Mouse (Mus musculus): ENCODE results near the gene Izumo2. TPM values are rescaled to one million over a fixed set of nuclear protein-coding genes. Genes with fewer than 3 reads are reported as not detected.

Izumo2 gene
- total and polyA plus RNA-seq, 3 experiments: not detected

DNA sequence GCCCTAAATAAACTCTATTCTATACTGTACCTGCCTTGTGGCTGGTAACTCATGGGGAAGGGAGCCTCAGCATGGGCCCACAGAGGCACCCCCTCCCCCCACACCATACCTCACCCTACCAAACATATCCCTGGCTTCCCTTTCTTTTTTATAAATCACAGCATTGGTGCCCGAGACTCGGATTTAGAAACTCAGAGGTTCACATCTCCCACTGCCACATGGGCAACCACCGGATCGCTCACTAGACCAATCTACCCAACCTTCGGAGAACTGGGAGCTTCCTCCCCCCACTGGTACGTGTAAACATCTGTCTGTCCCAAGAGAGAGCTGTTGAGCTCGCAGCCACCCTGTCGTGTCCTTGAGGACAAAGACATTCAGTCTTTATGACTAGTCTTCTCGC is 35.7 kb downstream of the Izumo2 start:
- Histone ChIP-seq H3K4me3 (replicated peaks in 1 of 3; ENCODE audit: low read depth in 2 of 3, low read length in 2 of 3, poor library complexity in 1 of 3) (no peak overlapping the region), H3K79me2 (replicated peaks; ENCODE audit: control insufficient read depth, extremely low read depth, insufficient read depth, poor library complexity, severe bottlenecking) (peaks cover 12% of the 10 kb centered on the region), H3K9ac (ENCODE audit: insufficient read depth, low read depth) (no peak overlapping the region), H3K36me3 (replicated peaks in 1 of 2; ENCODE audit: control insufficient read depth in 1 of 2, insufficient read depth in 1 of 2, low read length in 1 of 2) (peaks cover 9 to 30% of the 10 kb centered on the region in 2 experiments), H3K27ac (ENCODE audit: insufficient read depth, low read depth) (no peak overlapping the region), H3K4me2 (ENCODE audit: insufficient read depth, low read depth, poor library complexity, severe bottlenecking) (no peak overlapping the region), H3K27me3 (replicated peaks) (no peaks in the 10 kb centered on the region), H3K9me3 (replicated peaks; ENCODE audit: low read length) (no peaks in the 10 kb centered on the region), H3K4me1 (ENCODE audit: control insufficient read depth in 1 of 2, insufficient read depth in 2 of 2) (peaks cover 3 to 26% of the 10 kb centered on the region in 2 experiments; a peak in 2 of 4 replicates)
- dilution Hi-C loops (cut with MboI; ENCODE audit: extremely low pct_ligation_motif_present, extremely low pct_unique_long_range_greater_than_20kb, low sequenced_read_pairs) (no loop called here), in situ Hi-C loops (cut with MboI; ENCODE audit: low pct_ligation_motif_present, low pct_unique_long_range_greater_than_20kb, low sequenced_read_pairs) (loop anchor here (10.0 kb wide), 1 partner anchor 211 kb away; no protein-coding TSS in a partner anchor)
- DNase-seq (ENCODE audit: extremely low read depth): no peak
- no peak for TF ChIP-seq UBTF (IDR thresholded peaks at IDR 0.05; ENCODE audit: low read depth, low read length)
- no peak for TF ChIP-seq BHLHE40 (IDR thresholded peaks at IDR 0.05; ENCODE audit: low read depth, low read length)
- TF ChIP-seq EP300 (IDR thresholded peaks at IDR 0.05; ENCODE audit: low read length): no peak
- no peak for TF ChIP-seq HCFC1 (IDR thresholded peaks at IDR 0.05; ENCODE audit: low read depth, low read length)
- no peak for TF ChIP-seq NELFE (IDR thresholded peaks at IDR 0.05; ENCODE audit: low read depth, low read length)
- no peak for TF ChIP-seq CTCF (conservative IDR thresholded peaks at IDR 0.05 in 1 of 2, IDR thresholded peaks at IDR 0.05 in 1 of 2; ENCODE audit: low read depth in 2 of 2, low read length in 2 of 2)
- no peak for TF ChIP-seq NRF1 (IDR thresholded peaks at IDR 0.05; ENCODE audit: low read depth, low read length)
- TF ChIP-seq MXI1 (IDR thresholded peaks at IDR 0.05; ENCODE audit: low read depth, low read length): no peak
- TF ChIP-seq POLR2A (IDR thresholded peaks at IDR 0.05; ENCODE audit: low read depth, low read length): no peak
- no peak for TF ChIP-seq SIN3A (IDR thresholded peaks at IDR 0.05; ENCODE audit: low read length)
- no peak for TF ChIP-seq SMC3 (IDR thresholded peaks at IDR 0.05; ENCODE audit: low read depth, low read length)
- no peak for TF ChIP-seq TBP (conservative IDR thresholded peaks at IDR 0.05; ENCODE audit: low read depth, low read length)
- TF ChIP-seq E2F4 (IDR thresholded peaks at IDR 0.05; ENCODE audit: insufficient replicate concordance, low read depth, low read length): no peak
- no peak for TF ChIP-seq ZC3H11A (IDR thresholded peaks at IDR 0.05; ENCODE audit: low read depth, low read length)
- TF ChIP-seq MYC (IDR thresholded peaks at IDR 0.05; ENCODE audit: low read depth, low read length): no peak
- no peak for TF ChIP-seq MAFK (IDR thresholded peaks at IDR 0.05; ENCODE audit: insufficient replicate concordance, low read length)
- no peak for TF ChIP-seq IRF4 (IDR thresholded peaks at IDR 0.05; ENCODE audit: low read depth, low read length)
- TF ChIP-seq ZNF384 (IDR thresholded peaks at IDR 0.05; ENCODE audit: low read depth, low read length): no peak
- TF ChIP-seq MAX (IDR thresholded peaks at IDR 0.05; ENCODE audit: low read length): no peak

DNA sequence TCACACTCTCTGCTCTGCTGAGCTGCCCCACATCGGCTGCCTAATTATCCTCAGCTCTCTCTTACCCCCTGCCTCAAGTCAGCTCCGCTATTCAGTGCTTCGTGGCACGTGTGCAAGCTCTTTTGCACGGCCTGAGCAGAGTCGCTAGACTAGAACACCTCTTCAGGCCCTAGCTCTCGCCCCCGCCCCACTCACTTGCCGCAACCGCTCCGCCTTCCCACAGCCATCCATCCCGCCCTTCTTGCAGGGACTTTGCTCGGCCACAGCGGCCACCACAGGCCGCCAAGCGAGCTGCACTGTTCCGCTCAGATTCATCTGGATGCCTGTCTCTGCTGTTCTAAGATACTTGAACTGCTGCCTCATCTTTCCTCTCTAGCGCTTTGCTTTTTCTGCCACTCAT is 36.5 kb downstream of the Izumo2 start:
- Histone ChIP-seq H3K27me3 (replicated peaks) (no peaks in the 10 kb centered on the region), H3K9me3 (replicated peaks; ENCODE audit: low read length) (no peaks in the 10 kb centered on the region), H3K27ac (ENCODE audit: insufficient read depth, low read depth) (no peak overlapping the region), H3K9ac (ENCODE audit: insufficient read depth, low read depth) (peak overlapping the region; percentile 72), H3K4me1 (ENCODE audit: control insufficient read depth in 1 of 2, insufficient read depth in 2 of 2) (peaks cover 3 to 32% of the 10 kb centered on the region in 2 experiments; a peak in 2 of 4 replicates), H3K36me3 (replicated peaks in 1 of 2; ENCODE audit: control insufficient read depth in 1 of 2, insufficient read depth in 1 of 2, low read length in 1 of 2) (peaks cover 5 to 23% of the 10 kb centered on the region in 2 experiments), H3K4me2 (ENCODE audit: insufficient read depth, low read depth, poor library complexity, severe bottlenecking) (peak overlapping the region; percentile 83), H3K79me2 (replicated peaks; ENCODE audit: control insufficient read depth, extremely low read depth, insufficient read depth, poor library complexity, severe bottlenecking) (peaks cover 12% of the 10 kb centered on the region), H3K4me3 (replicated peaks in 1 of 3; ENCODE audit: low read depth in 2 of 3, low read length in 2 of 3, poor library complexity in 1 of 3) (peak overlapping the region; percentile 25 to 51 (median 46))
- DNase-seq (ENCODE audit: extremely low read depth): peak; percentile 83
- TF ChIP-seq CHD2 (IDR thresholded peaks at IDR 0.05; ENCODE audit: low read length): no peak
- peak; percentile 20 for TF ChIP-seq SMC3 (IDR thresholded peaks at IDR 0.05; ENCODE audit: low read depth, low read length)
- no peak for TF ChIP-seq TCF12 (IDR thresholded peaks at IDR 0.05; ENCODE audit: low read depth, low read length)
- TF ChIP-seq E2F4 (IDR thresholded peaks at IDR 0.05; ENCODE audit: insufficient replicate concordance, low read depth, low read length): no peak
- no peak for TF ChIP-seq ZC3H11A (IDR thresholded peaks at IDR 0.05; ENCODE audit: low read depth, low read length)
- no peak for TF ChIP-seq SIN3A (IDR thresholded peaks at IDR 0.05; ENCODE audit: low read length)
- TF ChIP-seq MAZ (IDR thresholded peaks at IDR 0.05; ENCODE audit: low read depth, low read length): peak; percentile 69; the same call in 1 of the 2 replicates
- no peak for TF ChIP-seq CHD1 (IDR thresholded peaks at IDR 0.05; ENCODE audit: low read depth, low read length)
- peak in 1 of 2 experiments; percentile 70; a peak in 2 of 4 replicates for TF ChIP-seq CTCF (conservative IDR thresholded peaks at IDR 0.05 in 1 of 2, IDR thresholded peaks at IDR 0.05 in 1 of 2; ENCODE audit: low read depth in 2 of 2, low read length in 2 of 2)
- TF ChIP-seq POLR2A (IDR thresholded peaks at IDR 0.05; ENCODE audit: low read depth, low read length): 0 out of 2 replicates have a peak, but pooled peaks have one; percentile 19
- TF ChIP-seq MXI1 (IDR thresholded peaks at IDR 0.05; ENCODE audit: low read depth, low read length): peak; percentile 52; the same call in 1 of the 2 replicates
- TF ChIP-seq BHLHE40 (IDR thresholded peaks at IDR 0.05; ENCODE audit: low read depth, low read length): peak; percentile 57
- TF ChIP-seq ETS1 (conservative IDR thresholded peaks at IDR 0.05; ENCODE audit: low read depth, low read length): no peak
- TF ChIP-seq IRF4 (IDR thresholded peaks at IDR 0.05; ENCODE audit: low read depth, low read length): peak; percentile 25; the same call in 1 of the 2 replicates
- TF ChIP-seq USF1 (IDR thresholded peaks at IDR 0.05; ENCODE audit: low read depth, low read length): no peak
- TF ChIP-seq RAD21 (IDR thresholded peaks at IDR 0.05; ENCODE audit: low read depth, low read length): peak; percentile 45
- no peak for TF ChIP-seq MEF2A (IDR thresholded peaks at IDR 0.05; ENCODE audit: borderline replicate concordance, low read depth, low read length)
- in situ Hi-C loops (cut with MboI; ENCODE audit: low pct_ligation_motif_present, low pct_unique_long_range_greater_than_20kb, low sequenced_read_pairs): loop anchor here (10.0 kb wide), 1 partner anchor 210 kb away; no protein-coding TSS in a partner anchor
- dilution Hi-C loops (cut with MboI; ENCODE audit: extremely low pct_ligation_motif_present, extremely low pct_unique_long_range_greater_than_20kb, low sequenced_read_pairs): no loop called here
